Mouse (Mus musculus) cerebellum, adult 9-10 months (tissue): ENCODE measurements around the gene Ubfd1.

Experiments
- DNase-seq: peaks from one replicate; pipeline ENCODE4 v3.0.0; 2022

The Ubfd1 gene

DNA sequence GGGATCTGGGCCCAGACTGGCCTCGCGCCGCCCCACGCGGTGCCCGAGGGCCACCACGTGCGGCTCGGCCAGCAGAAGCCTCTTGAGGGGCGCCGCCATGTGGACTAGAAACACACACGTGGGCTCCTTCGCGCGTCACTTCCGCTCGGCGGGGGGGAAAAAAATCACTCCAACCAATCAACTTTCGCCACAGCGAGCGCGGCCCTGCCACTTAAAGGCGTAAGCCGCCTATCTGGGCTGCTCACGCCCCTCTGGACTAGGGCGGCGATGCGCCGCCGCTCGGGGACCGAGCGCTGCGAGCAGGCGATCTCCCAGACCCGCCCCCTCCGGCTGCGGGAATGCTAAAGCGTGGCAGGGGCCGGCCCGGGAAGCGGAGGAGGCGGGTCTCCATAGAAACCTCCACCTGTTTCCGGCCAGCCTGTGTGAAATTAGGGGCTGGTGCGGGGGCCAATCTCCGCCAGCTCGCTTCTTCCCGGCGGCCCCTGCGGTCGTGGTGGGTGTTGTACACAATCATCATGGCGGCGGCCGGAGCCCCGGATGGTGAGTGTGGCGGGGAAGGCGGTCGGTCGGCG lies at the start of gene Ubfd1, which contains the start of gene Ears2:
Gene Ubfd1 (plus strand): TSS at position 231 of the 572 bp plus-strand sequence.
Gene Ears2 (minus strand): TSS at position 319 of the 572 bp plus-strand sequence.
- DNase-seq, result peak; percentile 96

DNA sequence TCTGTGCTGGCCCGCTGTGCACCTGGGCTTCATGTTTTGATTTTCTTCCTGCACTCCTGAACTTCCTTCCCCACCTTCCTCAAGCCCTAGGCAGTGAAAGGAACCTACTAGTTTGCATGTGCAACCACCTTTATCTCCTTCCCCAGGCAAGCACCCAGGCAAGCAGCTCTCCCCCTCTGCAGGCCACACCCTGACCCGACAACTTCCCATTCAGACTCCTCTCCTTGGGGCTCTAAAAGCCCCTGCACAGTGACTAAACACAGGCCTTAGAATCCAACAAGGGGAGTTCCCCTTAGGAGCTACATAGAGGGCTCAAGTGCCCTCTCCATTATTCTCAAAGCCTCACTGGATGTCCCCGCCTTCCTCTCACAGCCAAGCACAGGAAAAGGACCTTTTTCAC lies 48.7 kb upstream of the Ubfd1 start:
- no peak for DNase-seq

- no peak for DNase-seq
These were observed 48.0 kb upstream of the Ubfd1 start for GRCm38 (mm10) chr7:122018978-122019377.

GRCm38 (mm10) chr7:122020273-122020666 lies 46.7 kb upstream of the Ubfd1 start:
- no peak for DNase-seq

DNA sequence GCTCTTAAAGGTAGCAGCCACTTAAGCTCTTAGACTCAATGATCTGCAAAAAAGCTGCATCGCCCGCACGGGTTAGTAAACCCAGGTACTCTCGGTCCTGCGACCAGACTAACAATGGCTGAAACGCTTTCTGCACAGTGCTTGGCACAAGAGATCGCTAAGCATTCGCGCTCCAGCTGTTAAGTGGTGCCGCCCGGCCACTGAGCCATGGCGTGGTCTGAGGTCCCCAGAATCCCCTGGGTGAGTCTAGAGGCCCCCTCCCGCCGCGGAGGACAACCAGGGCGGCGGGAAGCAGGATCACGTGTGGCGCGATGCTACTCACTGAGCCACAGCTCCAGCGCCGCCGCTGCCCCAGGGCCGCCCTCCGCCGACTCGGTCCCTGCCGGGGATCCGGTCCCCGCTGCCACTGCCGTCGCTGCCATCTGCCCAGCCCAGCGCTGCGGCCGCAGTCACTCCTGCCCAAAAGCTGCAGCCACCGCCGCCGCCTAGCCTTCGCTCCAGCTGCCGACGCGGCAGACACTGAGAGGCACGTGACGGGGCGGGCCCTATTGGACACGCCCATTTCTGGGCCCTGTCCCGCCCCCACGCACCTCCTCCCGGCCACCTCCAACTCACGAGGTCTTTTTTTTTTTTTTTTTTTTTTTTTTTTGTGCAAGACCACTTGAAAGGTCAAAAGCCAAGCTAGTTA lies 46.2 kb upstream of the Ubfd1 start, which contains the start of gene Gga2:
Gene Gga2 (minus strand): TSS at position 556 of the 688 bp plus-strand sequence.
- peak; percentile 87 for DNase-seq

- no peak for DNase-seq
These were observed 44.8 kb upstream of the Ubfd1 start for GRCm38 (mm10) chr7:122022131-122022530.

DNA sequence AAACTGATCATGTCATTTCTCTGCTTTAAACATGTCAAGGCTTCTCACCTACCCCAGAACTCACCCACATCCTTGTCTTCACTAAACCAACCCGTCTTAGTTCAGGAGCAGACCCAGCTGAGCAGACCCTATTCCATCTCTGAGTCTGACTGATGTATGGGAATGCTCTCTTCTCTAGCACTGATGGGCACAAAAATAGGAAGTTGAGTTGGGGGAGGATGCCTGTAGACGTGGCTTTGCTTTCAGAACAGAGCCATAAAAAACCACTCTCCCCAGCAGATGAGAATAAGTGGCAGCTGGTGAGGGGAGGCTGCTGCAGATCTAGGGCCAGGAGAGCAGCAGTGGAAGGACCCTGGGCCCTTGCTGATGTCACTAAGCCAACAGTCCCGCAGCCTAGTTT lies 33.6 kb upstream of the Ubfd1 start:
- DNase-seq, result no peak

GRCm38 (mm10) chr7:122034348-122034747 lies 32.6 kb upstream of the Ubfd1 start:
- no peak for DNase-seq

DNA sequence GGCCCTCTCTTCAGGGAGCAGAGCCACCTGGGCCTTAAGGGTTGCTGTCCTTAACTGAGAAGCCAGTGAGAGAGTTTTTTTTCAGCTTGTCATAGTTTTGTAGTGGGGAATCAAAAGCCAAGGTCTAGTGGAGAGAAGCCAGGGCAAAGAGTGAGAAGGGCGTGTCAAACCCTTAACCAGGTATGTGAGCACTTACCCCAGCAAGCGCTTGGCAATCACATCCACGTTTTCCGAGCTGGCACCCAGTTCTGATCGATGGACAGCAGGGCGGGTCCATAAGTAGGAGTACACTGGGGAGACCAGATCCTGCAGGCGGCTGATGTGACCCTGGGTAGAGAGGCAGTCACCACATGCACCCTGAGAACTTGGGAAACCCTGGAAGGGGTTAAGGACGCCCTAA lies 22.9 kb upstream of the Ubfd1 start:
- no peak for DNase-seq

DNA sequence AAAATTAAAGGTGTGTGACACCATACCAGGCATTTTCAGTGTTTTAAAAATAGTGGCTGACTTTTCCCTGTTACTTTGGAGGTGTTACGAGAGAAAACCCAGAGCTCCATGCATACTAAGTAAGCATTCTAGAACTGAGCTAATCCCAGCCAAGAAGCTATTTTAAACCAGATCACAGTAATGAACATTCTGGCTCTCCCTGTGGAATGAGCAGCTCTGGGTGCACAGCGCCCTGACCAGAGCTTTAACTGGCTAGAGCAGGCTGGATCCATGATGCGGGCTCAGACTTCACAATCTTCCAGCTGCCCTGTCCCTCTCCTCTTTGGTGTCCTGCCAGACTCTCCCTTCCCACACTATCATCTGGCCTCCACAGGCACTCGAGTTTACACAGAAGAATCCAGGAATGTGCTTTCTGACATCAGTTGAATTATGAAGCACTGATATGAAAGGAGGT lies 21.8 kb upstream of the Ubfd1 start:
- DNase-seq, result no peak

DNA sequence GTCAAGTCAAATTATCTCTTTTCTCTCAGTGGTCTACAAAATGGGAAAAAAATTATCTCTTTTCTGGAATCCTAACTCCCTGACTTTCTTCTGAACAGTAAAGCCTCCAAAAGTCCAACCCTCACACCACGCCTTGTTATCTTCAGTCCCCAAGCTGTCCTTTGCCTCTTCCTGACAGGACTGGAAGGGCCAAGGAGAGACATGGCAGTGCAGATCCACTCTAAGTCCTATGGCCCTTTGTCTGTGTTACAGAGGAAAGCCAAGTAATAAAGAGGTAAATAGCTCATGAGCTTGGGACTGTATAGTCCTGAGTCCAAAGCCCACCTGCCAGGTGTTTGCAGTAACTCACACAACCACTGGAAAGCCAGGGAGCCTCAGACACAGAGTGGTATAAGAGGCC lies 21.3 kb upstream of the Ubfd1 start:
- no peak for DNase-seq

GRCm38 (mm10) chr7:122046813-122047212 lies 20.2 kb upstream of the Ubfd1 start:
- DNase-seq, result no peak

DNA sequence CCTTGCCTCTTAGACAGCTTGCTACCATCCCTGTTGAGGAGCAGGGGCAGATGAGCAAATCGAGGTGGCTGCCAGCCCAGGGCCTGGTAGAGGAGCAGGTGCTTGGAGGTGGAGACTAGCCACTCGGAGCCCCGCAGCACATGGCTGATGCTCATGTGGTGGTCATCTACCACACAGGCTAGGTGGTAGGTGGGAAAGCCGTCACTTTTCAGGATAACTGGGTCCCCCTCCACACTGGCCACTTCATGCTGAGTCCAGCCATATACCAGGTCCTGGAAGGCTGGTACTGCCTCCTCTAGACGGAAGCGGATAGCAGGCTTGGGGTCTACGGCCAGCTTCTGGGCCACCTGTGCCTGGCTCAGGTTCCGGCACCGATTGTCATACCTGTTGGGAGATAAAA lies 18.8 kb upstream of the Ubfd1 start:
- no peak for DNase-seq

DNA sequence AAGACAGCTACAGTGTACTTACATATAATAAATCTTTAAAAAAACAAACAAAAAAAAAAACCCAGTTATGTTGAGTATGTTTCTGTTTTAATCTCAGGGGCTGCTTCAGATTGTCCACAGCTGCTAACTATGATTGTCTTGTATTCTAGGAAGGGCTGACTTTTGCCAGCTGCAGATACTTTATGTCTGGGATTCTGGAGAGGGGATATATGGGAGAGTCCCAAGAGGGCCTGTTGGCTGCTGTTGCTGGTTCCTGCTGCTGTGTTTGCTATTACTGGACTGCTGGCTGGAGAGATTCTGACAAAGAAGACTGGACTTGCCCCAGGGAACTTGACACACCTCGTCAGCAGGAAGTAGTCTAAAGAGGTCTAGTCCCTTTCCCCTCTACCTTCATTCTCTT lies 16.1 kb upstream of the Ubfd1 start:
- no peak for DNase-seq

DNA sequence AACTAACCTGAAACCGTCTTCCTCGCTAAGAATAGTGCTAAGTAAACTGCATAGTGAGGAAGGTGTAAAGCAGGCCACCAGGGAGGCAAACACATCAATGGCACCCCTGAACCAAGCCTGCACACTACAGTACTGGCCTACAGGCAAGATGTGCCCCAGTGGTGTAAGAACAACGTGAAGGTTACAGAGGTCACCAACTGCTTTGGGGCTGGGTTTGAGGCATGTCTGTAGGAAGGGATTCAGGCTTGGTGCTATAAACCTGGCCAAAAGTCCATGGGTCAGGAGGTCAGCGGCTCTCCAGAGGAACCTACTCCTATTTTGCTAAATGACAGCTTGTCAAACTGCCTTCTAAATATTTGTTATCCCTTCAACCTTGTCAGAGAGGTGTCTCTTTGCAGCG lies 10.3 kb upstream of the Ubfd1 start:
- DNase-seq, result no peak

- no peak for DNase-seq
These were observed 1.3 kb upstream of the Ubfd1 start for GRCm38 (mm10) chr7:122065656-122066055.

- DNase-seq, result no peak
These were observed 652 bp upstream of the Ubfd1 start for GRCm38 (mm10) chr7:122066102-122066944.

- peak; percentile 48 for DNase-seq
These were observed 774 bp downstream of the Ubfd1 start for GRCm38 (mm10) chr7:122067517-122068381.

DNA sequence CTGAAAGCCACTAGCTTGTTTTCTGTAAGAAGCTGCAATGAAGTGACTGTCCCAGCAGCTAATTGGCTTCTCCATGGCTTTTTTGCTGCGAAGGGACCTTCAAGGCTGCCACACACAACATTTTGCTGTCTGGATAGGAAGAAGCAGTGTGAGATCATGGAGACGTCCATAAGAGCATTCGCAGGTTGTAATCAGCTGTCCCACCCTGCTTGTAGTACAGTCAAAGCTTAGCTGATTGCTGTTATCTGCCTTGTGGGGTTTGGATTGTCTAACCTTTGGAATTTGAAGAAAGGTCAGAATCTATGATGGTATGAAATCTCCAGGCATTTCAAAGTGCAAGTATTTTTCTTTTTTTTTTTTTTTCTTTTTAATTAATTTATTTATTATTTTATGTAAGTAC lies 7.4 kb downstream of the Ubfd1 start:
- DNase-seq, result no peak

- DNase-seq, result no peak
These were observed 13.0 kb downstream of the Ubfd1 start for GRCm38 (mm10) chr7:122079798-122080554.

GRCm38 (mm10) chr7:122081071-122081470 lies 14.1 kb downstream of the Ubfd1 start:
- DNase-seq, result no peak
